In the genomic region with DNA sequence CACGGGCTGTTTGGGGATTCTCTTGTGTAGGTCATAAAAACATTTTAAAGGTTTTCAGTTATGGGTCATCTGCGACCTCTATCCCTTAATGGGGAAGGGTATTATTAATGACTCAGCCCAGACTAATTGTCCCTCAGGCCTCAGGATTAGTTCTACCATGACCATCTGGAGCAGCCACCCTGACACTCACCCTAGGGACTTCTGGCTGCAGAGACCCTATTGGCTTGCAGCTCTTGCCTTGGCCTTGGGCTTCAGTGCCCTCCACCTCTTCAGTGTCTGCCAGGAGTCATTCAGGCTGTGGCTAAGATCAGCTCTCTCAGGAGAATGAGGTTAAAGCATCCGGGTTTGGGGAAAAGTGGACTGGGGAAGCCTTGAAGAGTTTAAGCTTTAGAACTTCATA, we compare ENCODE assay signal across 13 mouse cellular contexts.
"Had no signal": no experiment of that assay in that cellular context is flagged by ENCODE, and none has a peak within 500 bp of the region (broad histone marks: within the 10 kb centered on the region; RNA-seq: fewer than 3 reads in every experiment).

No protein-coding gene starts in this region.

- H3K27ac ChIP-seq: kidney, postnatal 0 days; limb, embryonic 13.5 days; liver, embryonic 14.5 days; neural tube, embryonic 12.5 days; stomach, postnatal 0 days had no signal

- DNase-seq: kidney, adult 11 months; kidney, adult 9 months; kidney, postnatal 36 days; layer of hippocampus, adult 9-11 months; layer of hippocampus, postnatal 36 days; lung, adult 18-20 months; right cerebral cortex, postnatal 14 days; thymus, postnatal 4 days had no signal

- H3K27me3 ChIP-seq: limb, embryonic 13.5 days; neural tube, embryonic 12.5 days had no signal

- H3K9ac ChIP-seq: limb, embryonic 13.5 days; liver, embryonic 14.5 days; neural tube, embryonic 12.5 days had no signal

- H3K9me3 ChIP-seq: neural tube, embryonic 12.5 days had no signal

- H3K36me3 ChIP-seq: limb, embryonic 13.5 days; neural tube, embryonic 12.5 days had no signal

- H3K4me3 ChIP-seq: limb, embryonic 13.5 days; neural tube, embryonic 12.5 days had no signal

- H3K4me1 ChIP-seq: limb, embryonic 13.5 days had no signal

- H3K4me2 ChIP-seq: limb, embryonic 13.5 days; neural tube, embryonic 12.5 days had no signal
